Mouse (Mus musculus) hindbrain, embryonic 16.5 days (tissue): ENCODE measurements at regions not wholly inside any gene's neighbourhood (a gene's known extent, or its start where the extent isn't known, plus 50 kb on each side); places are given as distances from the start of the nearest gene placed in this dataset.
"Not testable (repeated sequence)": the region's sequence is repeated elsewhere in the genome, so short reads cannot be mapped to it uniquely, and the experiment has no call there.

ENCODE experiments used
- ATAC-seq: fragments of 200-750 bp; cut with Nextera tagmentation; 2 replicates; pipeline ENCODE4 v1.8.0; 2017; ENCODE audit warnings: moderate TSS enrichment, moderate library complexity
- H3K27ac ChIP-seq: fragments of 300-500 bp; sonication (generic); 2 replicates; pipeline ENCODE4 v1.5.1; 2014; ENCODE audit warnings: low read depth, mild to moderate bottlenecking, control low read depth, low read length, moderate library complexity
- H3K27me3 ChIP-seq: fragments of 300-500 bp; sonication (generic); replicated peaks from 2 replicates; pipeline ENCODE4 v1.6.1; 2014; ENCODE audit warnings: low read length; ENCODE audit not compliant: control insufficient read depth, insufficient read depth
- H3K36me3 ChIP-seq: fragments of 300-500 bp; sonication (generic); 2 replicates; pipeline ENCODE4 v1.6.1; 2014; ENCODE audit warnings: mild to moderate bottlenecking, low read length, moderate library complexity, mixed read lengths; ENCODE audit not compliant: control insufficient read depth, insufficient read depth
- H3K4me1 ChIP-seq: fragments of 300-500 bp; sonication (generic); 2 replicates; pipeline ENCODE4 v1.6.1; 2014; ENCODE audit warnings: low read depth, low read length; ENCODE audit not compliant: control insufficient read depth, insufficient read depth
- H3K4me2 ChIP-seq: fragments of 300-500 bp; sonication (generic); 2 replicates; pipeline ENCODE4 v1.6.1; 2014; ENCODE audit warnings: mild to moderate bottlenecking, low read length, control low read depth, moderate library complexity
- H3K4me3 ChIP-seq: fragments of 300-500 bp; sonication (generic); 2 replicates; pipeline ENCODE4 v1.5.1; 2014; ENCODE audit warnings: mild to moderate bottlenecking, low read length, control low read depth, moderate library complexity
- H3K9ac ChIP-seq: fragments of 300-500 bp; sonication (generic); 2 replicates; pipeline ENCODE4 v1.6.1; 2014; ENCODE audit warnings: low read depth, mild to moderate bottlenecking, control low read depth, low read length, moderate library complexity
- H3K9me3 ChIP-seq: fragments of 300-500 bp; sonication (generic); 2 replicates; pipeline ENCODE4 v1.6.1; 2014; ENCODE audit warnings: mild to moderate bottlenecking, low read length, moderate library complexity; ENCODE audit not compliant: control insufficient read depth
- WGBS: fragments of 180-500 bp; shearing (Covaris S2); extraction: QIAGEN DNeasy Blood & Tissue Kit; methylation state at CpG from one replicate; pipeline ENCODE4 v1.1.7; 2014; 5-methylcytosine and 5-hydroxymethylcytosine counted together

GRCm38 (mm10) chrX:50594976-50595375, 166.7 kb upstream of the Olfr1324 start:
- peak; percentile 27; the same call in 1 of the 2 replicates for ATAC-seq
- H3K9me3 ChIP-seq, H3K4me3 ChIP-seq, H3K4me1 ChIP-seq, H3K9ac ChIP-seq, H3K36me3 ChIP-seq, H3K27me3 ChIP-seq, H3K27ac ChIP-seq, H3K4me2 ChIP-seq: not testable (repeated sequence)
- 78% methylated on average over 4 of the region's 4 CpGs for WGBS

GRCm38 (mm10) chrX:50591477-50591876, 163.2 kb upstream of the Olfr1324 start:
- Histone ChIP-seq H3K27me3 (no peaks in the 10 kb centered on the region), H3K36me3 (0 out of 2 replicates have a peak, but pooled peaks cover 2% of the 10 kb centered on the region), H3K4me2 (peak overlapping the region; percentile 23; the same call in 1 of the 2 replicates), H3K9ac (no peak overlapping the region), H3K4me1 (no peaks in the 10 kb centered on the region), H3K4me3 (no peak overlapping the region), H3K9me3 (no peaks in the 10 kb centered on the region), H3K27ac (no peak overlapping the region)
- WGBS, result 66% methylated on average over 4 of the region's 4 CpGs
- peak; percentile 37; the same call in 1 of the 2 replicates for ATAC-seq

- H3K27ac ChIP-seq, result 0 out of 2 replicates have a peak overlapping the region, but pooled peaks have one; percentile 42
- no peak overlapping the region; the same call in 1 of the 2 replicates for H3K4me3 ChIP-seq
- no peaks in the 10 kb centered on the region for H3K9me3 ChIP-seq
- 62% methylated on average over 8 of the region's 8 CpGs for WGBS
- H3K4me1 ChIP-seq, result no peaks in the 10 kb centered on the region
- H3K36me3 ChIP-seq, result 0 out of 2 replicates have a peak, but pooled peaks cover 2% of the 10 kb centered on the region
- peak; percentile 63; the same call in 1 of the 2 replicates for ATAC-seq
- no peaks in the 10 kb centered on the region for H3K27me3 ChIP-seq
- no peak overlapping the region for H3K9ac ChIP-seq
- H3K4me2 ChIP-seq, result peak overlapping the region; percentile 23; the same call in 1 of the 2 replicates
These were observed 162.5 kb upstream of the Olfr1324 start for GRCm38 (mm10) chrX:50590673-50591341.

- Histone ChIP-seq H3K36me3 (0 out of 2 replicates have a peak, but pooled peaks cover 2% of the 10 kb centered on the region), H3K9ac (no peak overlapping the region), H3K9me3 (no peaks in the 10 kb centered on the region), H3K4me1 (no peaks in the 10 kb centered on the region), H3K27me3 (no peaks in the 10 kb centered on the region), H3K4me3 (no peak overlapping the region), H3K27ac (no peak overlapping the region), H3K4me2 (no peak overlapping the region)
- no peak for ATAC-seq
- 91% methylated on average over 6 of the region's 6 CpGs for WGBS
These were observed 160.6 kb upstream of the Olfr1324 start for GRCm38 (mm10) chrX:50588892-50589291.

GRCm38 (mm10) chrX:50583741-50584580, 155.7 kb upstream of the Olfr1324 start:
- H3K4me2 ChIP-seq, result peak overlapping the region; percentile 31; the same call in 1 of the 2 replicates
- 0 out of 2 replicates have a peak overlapping the region, but pooled peaks have one; percentile 29 for H3K27ac ChIP-seq
- H3K27me3 ChIP-seq, result no peaks in the 10 kb centered on the region
- no peaks in the 10 kb centered on the region for H3K4me1 ChIP-seq
- ATAC-seq, result peak; percentile 68; the same call in 1 of the 2 replicates
- H3K9me3 ChIP-seq, result no peaks in the 10 kb centered on the region
- H3K4me3 ChIP-seq, result no peak overlapping the region
- H3K9ac ChIP-seq, result no peak overlapping the region
- no peaks in the 10 kb centered on the region for H3K36me3 ChIP-seq
- 70% methylated on average over 12 of the region's 12 CpGs for WGBS

- no peaks in the 10 kb centered on the region for H3K9me3 ChIP-seq
- peak overlapping the region; percentile 23; the same call in 1 of the 2 replicates for H3K27ac ChIP-seq
- H3K9ac ChIP-seq, result no peak overlapping the region
- H3K4me1 ChIP-seq, result no peaks in the 10 kb centered on the region
- H3K27me3 ChIP-seq, result no peaks in the 10 kb centered on the region
- no peak overlapping the region for H3K4me3 ChIP-seq
- no peak for ATAC-seq
- H3K4me2 ChIP-seq, result peak overlapping the region; percentile 21; the same call in 1 of the 2 replicates
- H3K36me3 ChIP-seq, result no peaks in the 10 kb centered on the region
- WGBS, result 73% methylated on average over 7 of the region's 7 CpGs
These were observed 151.9 kb upstream of the Olfr1324 start for GRCm38 (mm10) chrX:50580200-50580599.

GRCm38 (mm10) chrX:50576824-50577223, 148.5 kb upstream of the Olfr1324 start:
- no peaks in the 10 kb centered on the region for H3K9me3 ChIP-seq
- H3K9ac ChIP-seq, result peak overlapping the region; percentile 35; the same call in 1 of the 2 replicates
- no peak overlapping the region for H3K27ac ChIP-seq
- no peaks in the 10 kb centered on the region for H3K27me3 ChIP-seq
- 67% methylated on average over 7 of the region's 7 CpGs for WGBS
- no peaks in the 10 kb centered on the region for H3K4me1 ChIP-seq
- H3K4me3 ChIP-seq, result no peak overlapping the region
- H3K36me3 ChIP-seq, result no peaks in the 10 kb centered on the region
- peak overlapping the region; percentile 39; the same call in 1 of the 2 replicates for H3K4me2 ChIP-seq
- ATAC-seq, result peak; percentile 67; the same call in 1 of the 2 replicates

- H3K36me3 ChIP-seq, H3K9me3 ChIP-seq, H3K27me3 ChIP-seq, H3K4me1 ChIP-seq, H3K27ac ChIP-seq, H3K9ac ChIP-seq: not testable (repeated sequence)
- peak overlapping the region; percentile 21; the same call in 1 of the 2 replicates for H3K4me2 ChIP-seq
- WGBS, result 67% methylated on average over 14 of the region's 14 CpGs
- peak overlapping the region; percentile 10; the same call in 1 of the 2 replicates for H3K4me3 ChIP-seq
- ATAC-seq, result peak; percentile 85; the same call in 1 of the 2 replicates
These were observed 144.1 kb upstream of the Olfr1324 start for GRCm38 (mm10) chrX:50572191-50573095.
